ENCODE assay signal across 16 mouse cellular contexts in genomic region chr5:73517299-73517698, GRCm38 (mm10).
"Had no signal": no experiment of that assay in that cellular context is flagged by ENCODE, and none has a peak within 500 bp of the region (broad histone marks: within the 10 kb centered on the region; RNA-seq: fewer than 3 reads in every experiment).

No protein-coding gene starts in this region.

- H3K9ac ChIP-seq: neural tube, embryonic 12.5 days; neural tube, embryonic 13.5 days; neural tube, embryonic 15.5 days; stomach, embryonic 15.5 days had no signal

- H3K27me3 ChIP-seq: neural tube, embryonic 12.5 days; neural tube, embryonic 13.5 days; neural tube, embryonic 15.5 days; stomach, embryonic 15.5 days had no signal

- H3K27ac ChIP-seq: neural tube, embryonic 12.5 days; neural tube, embryonic 13.5 days; neural tube, embryonic 15.5 days; stomach, embryonic 15.5 days had no signal

- H3K4me3 ChIP-seq: neural tube, embryonic 12.5 days; neural tube, embryonic 13.5 days; neural tube, embryonic 15.5 days; stomach, embryonic 15.5 days had no signal

- H3K36me3 ChIP-seq: stomach, embryonic 15.5 days had no signal

- H3K4me2 ChIP-seq: neural tube, embryonic 12.5 days; neural tube, embryonic 13.5 days; neural tube, embryonic 15.5 days; stomach, embryonic 15.5 days had no signal

- DNase-seq: retina, postnatal 1 day; right cerebral cortex, adult 18-20 months; right cerebral cortex, postnatal 14 days; right cerebral cortex, postnatal 25 days; right cerebral cortex, postnatal 4 days; spleen, adult 18-20 months; thymus, adult 18-20 months; thymus, adult 2 months; thymus, postnatal 14 days; thymus, postnatal 25 days; thymus, postnatal 36 days; thymus, postnatal 4 days had no signal

- H3K4me1 ChIP-seq: neural tube, embryonic 12.5 days; neural tube, embryonic 13.5 days; neural tube, embryonic 15.5 days; stomach, embryonic 15.5 days had no signal

- H3K9me3 ChIP-seq: neural tube, embryonic 12.5 days; neural tube, embryonic 13.5 days; neural tube, embryonic 15.5 days; stomach, embryonic 15.5 days had no signal
